Mouse (Mus musculus): ENCODE measurements around the gene Ppm1g. TPM values are rescaled to one million over a fixed set of nuclear protein-coding genes. Genes with fewer than 3 reads are reported as not detected.
A peak's percentile ranks its signal among the peaks of the same experiment; 100 is the strongest.

Gene Ppm1g
- polyA plus RNA-seq, 1 experiment: not detected

- Histone ChIP-seq H3K27ac (ENCODE audit: insufficient read depth, low read depth, low read length) (no peak overlapping the region), H3K4me3 (ENCODE audit: insufficient read depth, low read depth, low read length) (no peak overlapping the region), H3K4me1 (ENCODE audit: control insufficient read depth, insufficient read depth, low read length) (peaks cover 7% of the 10 kb centered on the region)
- TF ChIP-seq POLR2A (IDR thresholded peaks at IDR 0.05; ENCODE audit: insufficient read depth, low read depth, low read length): no peak
- TF ChIP-seq CTCF (IDR thresholded peaks at IDR 0.05; ENCODE audit: insufficient read depth, low read depth, low read length): no peak
- WGBS: 73% methylated on average over 4 of the region's 4 CpGs
Measured at GRCm38 (mm10) chr5:31188223-31188840, 32.2 kb downstream of the Ppm1g start.

GRCm38 (mm10) chr5:31183678-31184077 lies 36.8 kb downstream of the Ppm1g start:
- 0 out of 2 replicates have a peak, but pooled peaks cover 3% of the 10 kb centered on the region for H3K4me1 ChIP-seq (ENCODE audit: control insufficient read depth, insufficient read depth, low read length)
- 61% methylated on average over 4 of the region's 4 CpGs for WGBS
- H3K4me3 ChIP-seq (ENCODE audit: insufficient read depth, low read depth, low read length): no peak overlapping the region
- TF ChIP-seq POLR2A (IDR thresholded peaks at IDR 0.05; ENCODE audit: insufficient read depth, low read depth, low read length) (no peak), CTCF (IDR thresholded peaks at IDR 0.05; ENCODE audit: insufficient read depth, low read depth, low read length) (no peak)
- no peak overlapping the region for H3K27ac ChIP-seq (ENCODE audit: insufficient read depth, low read depth, low read length)

GRCm38 (mm10) chr5:31181183-31181770 lies 39.2 kb downstream of the Ppm1g start:
- H3K4me1 ChIP-seq (ENCODE audit: control insufficient read depth, insufficient read depth, low read length): 0 out of 2 replicates have a peak, but pooled peaks cover 3% of the 10 kb centered on the region
- no peak overlapping the region for H3K4me3 ChIP-seq (ENCODE audit: insufficient read depth, low read depth, low read length)
- 94% methylated on average over 9 of the region's 9 CpGs for WGBS
- no peak for TF ChIP-seq CTCF (IDR thresholded peaks at IDR 0.05; ENCODE audit: insufficient read depth, low read depth, low read length)
- TF ChIP-seq POLR2A (IDR thresholded peaks at IDR 0.05; ENCODE audit: insufficient read depth, low read depth, low read length): no peak
- no peak overlapping the region for H3K27ac ChIP-seq (ENCODE audit: insufficient read depth, low read depth, low read length)

- WGBS: under 1% methylated on average over 59 of the region's 59 CpGs
Measured at GRCm38 (mm10) chr5:31179766-31180630, 40.5 kb downstream of the Ppm1g start, which contains the start of the genes Gm29609 and Gtf3c2. Gene Gm29609, minus strand, starts transcription at chr5:31179911. Gene Gtf3c2, minus strand, starts transcription at chr5:31180144.

GRCm38 (mm10) chr5:31179301-31179765 lies 41.2 kb downstream of the Ppm1g start:
- no peak for TF ChIP-seq CTCF (IDR thresholded peaks at IDR 0.05; ENCODE audit: insufficient read depth, low read depth, low read length)
- no peak for TF ChIP-seq POLR2A (IDR thresholded peaks at IDR 0.05; ENCODE audit: insufficient read depth, low read depth, low read length)
- WGBS: 0% methylated on average over 25 of the region's 25 CpGs
- H3K27ac ChIP-seq (ENCODE audit: insufficient read depth, low read depth, low read length): no peak overlapping the region
- peak overlapping the region; percentile 70 for H3K4me3 ChIP-seq (ENCODE audit: insufficient read depth, low read depth, low read length)
- 0 out of 2 replicates have a peak, but pooled peaks cover 3% of the 10 kb centered on the region for H3K4me1 ChIP-seq (ENCODE audit: control insufficient read depth, insufficient read depth, low read length)

More at GRCm38 (mm10) chr5:31179766-31180630, 40.5 kb downstream of the Ppm1g start, which contains the start of the genes Gm29609 and Gtf3c2:
- H3K27ac ChIP-seq (ENCODE audit: insufficient read depth, low read depth, low read length): peak within 1 kb of the TSS; percentile 88
- 0 out of 2 replicates have a peak, but pooled peaks cover 3% of the 10 kb centered on the region for H3K4me1 ChIP-seq (ENCODE audit: control insufficient read depth, insufficient read depth, low read length)
- TF ChIP-seq CTCF (IDR thresholded peaks at IDR 0.05; ENCODE audit: insufficient read depth, low read depth, low read length): no peak
- TF ChIP-seq POLR2A (IDR thresholded peaks at IDR 0.05; ENCODE audit: insufficient read depth, low read depth, low read length): peak; percentile 75; the same call in 1 of the 2 replicates
- peak within 1 kb of the TSS; percentile 70 for H3K4me3 ChIP-seq (ENCODE audit: insufficient read depth, low read depth, low read length)

GRCm38 (mm10) chr5:31168630-31169029 lies 51.9 kb downstream of the Ppm1g start:
- no peaks in the 10 kb centered on the region for H3K4me1 ChIP-seq (ENCODE audit: control insufficient read depth, insufficient read depth, low read length)
- no peak overlapping the region for H3K27ac ChIP-seq (ENCODE audit: insufficient read depth, low read depth, low read length)
- TF ChIP-seq CTCF (IDR thresholded peaks at IDR 0.05; ENCODE audit: insufficient read depth, low read depth, low read length) (no peak), POLR2A (IDR thresholded peaks at IDR 0.05; ENCODE audit: insufficient read depth, low read depth, low read length) (no peak)
- WGBS: 91% methylated on average over 4 of the region's 4 CpGs
- no peak overlapping the region for H3K4me3 ChIP-seq (ENCODE audit: insufficient read depth, low read depth, low read length)

GRCm38 (mm10) chr5:31164878-31165277 lies 55.6 kb downstream of the Ppm1g start:
- no peak overlapping the region for H3K27ac ChIP-seq (ENCODE audit: insufficient read depth, low read depth, low read length)
- no peak overlapping the region for H3K4me3 ChIP-seq (ENCODE audit: insufficient read depth, low read depth, low read length)
- H3K4me1 ChIP-seq (ENCODE audit: control insufficient read depth, insufficient read depth, low read length): no peaks in the 10 kb centered on the region
- TF ChIP-seq CTCF (IDR thresholded peaks at IDR 0.05; ENCODE audit: insufficient read depth, low read depth, low read length) (no peak), POLR2A (IDR thresholded peaks at IDR 0.05; ENCODE audit: insufficient read depth, low read depth, low read length) (no peak)
- WGBS: 89% methylated on average over 1 of the region's 1 CpGs

- TF ChIP-seq CTCF (IDR thresholded peaks at IDR 0.05; ENCODE audit: insufficient read depth, low read depth, low read length): no peak
- TF ChIP-seq POLR2A (IDR thresholded peaks at IDR 0.05; ENCODE audit: insufficient read depth, low read depth, low read length): no peak
- Histone ChIP-seq H3K4me3 (ENCODE audit: insufficient read depth, low read depth, low read length) (no peak overlapping the region), H3K4me1 (ENCODE audit: control insufficient read depth, insufficient read depth, low read length) (no peaks in the 10 kb centered on the region), H3K27ac (ENCODE audit: insufficient read depth, low read depth, low read length) (no peak overlapping the region)
Measured at GRCm38 (mm10) chr5:31162462-31162861, 58.0 kb downstream of the Ppm1g start.
